Comparison of ENCODE assay signal across 18 mouse cellular contexts in genomic region chr10:56165758-56166157, GRCm38 (mm10). TPM values are rescaled to one million over a fixed set of nuclear protein-coding genes. Genes with fewer than 3 reads are reported as not detected.
A peak's percentile ranks its signal among the peaks of the same experiment; 100 is the strongest.
DNase-seq lines count a peak whose midpoint lies in the region.
"Had no signal": no experiment of that assay in that cellular context is flagged by ENCODE, and none has a peak within 500 bp of the region (broad histone marks: within the 10 kb centered on the region; RNA-seq: fewer than 3 reads in every experiment).

No protein-coding gene starts in this region.

- peak; percentile 19 to 46 for DNase-seq in frontal cortex, postnatal 36 days (ENCODE audit: low spot score in 2 of 2)
- no peak for DNase-seq in frontal cortex, postnatal 10 days (ENCODE audit: low spot score in 2 of 2)
- DNase-seq in left cerebral cortex, adult 18-20 months (ENCODE audit: low spot score in 2 of 2), result peak; percentile 12 to 39
- DNase-seq in left cerebral cortex, postnatal 4 days, result no peak
- peak; percentile 13 to 21 for DNase-seq in layer of hippocampus, adult 8-10 months (ENCODE audit: low spot score in 2 of 2)
- DNase-seq in right cerebral cortex, postnatal 36 days (ENCODE audit: low spot score in 2 of 2), result peak; percentile 39 to 67
- DNase-seq in heart, postnatal 25 days (ENCODE audit: low spot score), result no peak
- DNase-seq: adrenal gland, postnatal 10 days; cerebellum, adult 11 months; cerebellum, adult 9-10 months; cerebellum, postnatal 36 days; gastrocnemius, postnatal 14 days; heart, postnatal 14 days; kidney, adult 8-10 months; liver, postnatal 0 days; lung, postnatal 36 days; thymus, postnatal 4 days had no signal

- intact Hi-C loops in left cerebral cortex, postnatal 4 days (cut with DNase I), result no loop called here
- intact Hi-C loops in heart, postnatal 25 days (cut with DNase I), result no loop called here

RNA-seq across cellular contexts. Expression of gene Msl3l2, which starts 59.0 kb away (rescaled TPM):
- 10 to 100 TPM; 14.1 to 14.4 TPM for total RNA-seq in left cerebral cortex, adult 18-20 months (2021)
- total RNA-seq in left cerebral cortex, postnatal 4 days (2021), result 10 to 100 TPM; 12.2 to 14.9 TPM
- 10 to 100 TPM in 3 of 4 experiments, 1 to 10 TPM in 1; 9.0 to 17.4 (median 16.4) TPM for total RNA-seq in layer of hippocampus, adult 8-10 months (2022)
- total RNA-seq in heart, postnatal 25 days (2021), result 1 to 10 TPM; 2.2 to 2.5 TPM
- total RNA-seq: G1E had no signal

Comparison
In these comparisons a context has a peak if more than half of its experiments do, and no peak if none do; other contexts are left out.
1. DNase-seq: peak in frontal cortex, postnatal 36 days (2 of 2), left cerebral cortex, adult 18-20 months (2 of 2), layer of hippocampus, adult 8-10 months (2 of 2) and right cerebral cortex, postnatal 36 days (2 of 2); none in frontal cortex, postnatal 10 days (0 of 2), left cerebral cortex, postnatal 4 days (single experiment) and heart, postnatal 25 days (single experiment).